Mouse (Mus musculus): ENCODE data around the gene Adipor2.

DNA sequence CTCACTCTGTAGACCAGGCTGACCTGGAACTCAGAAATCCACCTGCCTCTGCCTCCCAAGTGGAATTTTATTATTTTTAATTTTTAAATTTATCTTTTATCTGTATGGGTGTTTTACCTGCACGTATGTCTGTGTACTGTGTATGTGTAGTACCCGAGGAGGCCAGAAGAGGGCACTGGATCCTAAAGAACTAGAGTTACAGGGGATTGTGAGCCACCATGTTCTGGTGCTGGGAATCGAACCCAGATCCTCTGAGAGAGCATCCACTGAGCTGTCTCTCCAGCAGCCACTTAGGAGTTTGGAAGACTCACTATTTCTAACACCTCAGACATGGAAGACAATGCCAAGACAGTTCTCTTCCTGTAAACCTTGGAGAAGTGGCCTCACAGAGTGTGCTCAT is 11.1 kb upstream of the Adipor2 start:
- TF ChIP-seq POLR2A (IDR thresholded peaks at IDR 0.05; ENCODE audit: low read depth, low read length): no peak
- no peak for TF ChIP-seq CTCF (IDR thresholded peaks at IDR 0.05; ENCODE audit: extremely low read depth, insufficient read depth, insufficient read length, insufficient replicate concordance)

All from spleen, adult 2 months (tissue).